Mouse (Mus musculus) midbrain, embryonic 11.5 days (tissue): ENCODE results near the gene Wrnip1. TPM values are rescaled to one million over a fixed set of nuclear protein-coding genes. Genes with fewer than 3 reads are reported as not detected.

Experiments
- ATAC-seq: fragments of 200-750 bp; cut with Nextera tagmentation; 2 replicates; pipeline ENCODE4 v1.8.0; 2017; ENCODE audit warnings: moderate TSS enrichment, moderate library complexity; ENCODE audit not compliant: low FRiP score
- DNase-seq: peaks from one replicate; pipeline ENCODE4 v3.0.0; 2015; ENCODE audit warnings: low spot score; ENCODE audit errors: missing footprints
- H3K27ac ChIP-seq: fragments of 300-500 bp; sonication (generic); 2 replicates; pipeline ENCODE4 v1.5.1; 2014; ENCODE audit warnings: low read depth, low read length
- H3K27me3 ChIP-seq: fragments of 300-500 bp; sonication (generic); 2 replicates; pipeline ENCODE4 v1.6.1; 2014; ENCODE audit warnings: mild to moderate bottlenecking, low read length, moderate library complexity, mixed read lengths; ENCODE audit not compliant: control insufficient read depth, insufficient read depth
- H3K36me3 ChIP-seq: fragments of 300-500 bp; sonication (generic); 2 replicates; pipeline ENCODE4 v1.6.1; 2014; ENCODE audit warnings: mild to moderate bottlenecking, low read length, moderate library complexity, mixed read lengths; ENCODE audit not compliant: control insufficient read depth, insufficient read depth
- H3K4me1 ChIP-seq: fragments of 300-500 bp; sonication (generic); 2 replicates; pipeline ENCODE4 v1.6.1; 2014; ENCODE audit warnings: low read length; ENCODE audit not compliant: control insufficient read depth, insufficient read depth
- H3K4me2 ChIP-seq: fragments of 300-500 bp; sonication (generic); 2 replicates; pipeline ENCODE4 v1.6.1; 2014; ENCODE audit warnings: mild to moderate bottlenecking, moderate library complexity
- H3K4me3 ChIP-seq: fragments of 300-500 bp; sonication (generic); 2 replicates; pipeline ENCODE4 v1.5.1; 2014; ENCODE audit warnings: low read depth, low read length
- H3K9ac ChIP-seq: fragments of 300-500 bp; sonication (generic); 2 replicates; pipeline ENCODE4 v1.6.1; 2014; ENCODE audit warnings: low read length
- H3K9me3 ChIP-seq: fragments of 300-500 bp; sonication (generic); 2 replicates; pipeline ENCODE4 v1.6.1; 2016; ENCODE audit warnings: low read length; ENCODE audit not compliant: control insufficient read depth
- WGBS: fragments of 180-500 bp; shearing (Covaris S2); extraction: QIAGEN DNeasy Blood & Tissue Kit; methylation state at CpG from one replicate; pipeline ENCODE4 v1.1.7; 2014; 5-methylcytosine and 5-hydroxymethylcytosine counted together
- polyA plus RNA-seq: library from polyadenylated mRNA; unstranded; fragments of >200 nt; fragmentation: Nextera tagmentation; extraction: Ambion mirVana; gene quantifications from 2 replicates; pipeline ENCODE4 v1.2.1, GENCODE M21; 2014

Gene Wrnip1
- polyA plus RNA-seq, 1 experiment from 2014 or later, result 17.2 TPM

GRCm38 (mm10) chr13:32776350-32776749 lies 25.5 kb upstream of the Wrnip1 start:
- Histone ChIP-seq H3K9me3 (no peaks in the 10 kb centered on the region), H3K27ac (no peak overlapping the region), H3K27me3 (no peaks in the 10 kb centered on the region), H3K4me2 (no peak overlapping the region), H3K9ac (no peak overlapping the region), H3K4me3 (no peak overlapping the region), H3K36me3 (no peaks in the 10 kb centered on the region), H3K4me1 (no peaks in the 10 kb centered on the region)
- WGBS, result 86% methylated on average over 10 of the region's 10 CpGs
- ATAC-seq, result no peak
- DNase-seq, result no peak

- 66% methylated on average over 3 of the region's 3 CpGs for WGBS
- Histone ChIP-seq H3K4me3 (no peak overlapping the region), H3K27ac (no peak overlapping the region), H3K27me3 (no peaks in the 10 kb centered on the region), H3K9ac (no peak overlapping the region), H3K4me2 (no peak overlapping the region), H3K4me1 (no peaks in the 10 kb centered on the region), H3K9me3 (no peaks in the 10 kb centered on the region), H3K36me3 (no peaks in the 10 kb centered on the region)
- no peak for DNase-seq
- no peak for ATAC-seq
Measured at GRCm38 (mm10) chr13:32778861-32779260, 23.0 kb upstream of the Wrnip1 start.

- no peak overlapping the region for H3K4me2 ChIP-seq
- H3K27me3 ChIP-seq, result no peaks in the 10 kb centered on the region
- ATAC-seq, result no peak
- H3K4me3 ChIP-seq, result no peak overlapping the region
- WGBS, result 70% methylated on average over 5 of the region's 5 CpGs
- DNase-seq, result no peak
- H3K36me3 ChIP-seq, result no peaks in the 10 kb centered on the region
- no peak overlapping the region for H3K9ac ChIP-seq
- no peak overlapping the region for H3K27ac ChIP-seq
- no peaks in the 10 kb centered on the region for H3K9me3 ChIP-seq
- no peaks in the 10 kb centered on the region for H3K4me1 ChIP-seq
Measured at GRCm38 (mm10) chr13:32783055-32783454, 18.8 kb upstream of the Wrnip1 start.

GRCm38 (mm10) chr13:32783816-32784215 lies 18.0 kb upstream of the Wrnip1 start, which contains the start of gene Mylk4:
Gene Mylk4, minus strand, starts transcription at chr13:32783954.
- H3K27me3 ChIP-seq, result no peaks in the 10 kb centered on the region
- no peaks in the 10 kb centered on the region for H3K4me1 ChIP-seq
- no peaks in the 10 kb centered on the region for H3K9me3 ChIP-seq
- H3K4me3 ChIP-seq, result no peak within 1 kb of the TSS
- no peak for DNase-seq
- H3K27ac ChIP-seq, result no peak within 1 kb of the TSS
- 85% methylated on average over 8 of the region's 8 CpGs for WGBS
- no peak within 1 kb of the TSS for H3K9ac ChIP-seq
- no peak within 1 kb of the TSS for H3K4me2 ChIP-seq
- H3K36me3 ChIP-seq, result no peaks in the 10 kb centered on the region
- no peak for ATAC-seq

- Histone ChIP-seq H3K27ac (no peak overlapping the region), H3K4me2 (no peak overlapping the region), H3K36me3 (no peaks in the 10 kb centered on the region), H3K27me3 (no peaks in the 10 kb centered on the region), H3K9ac (no peak overlapping the region), H3K9me3 (no peaks in the 10 kb centered on the region), H3K4me1 (no peaks in the 10 kb centered on the region), H3K4me3 (no peak overlapping the region)
- 82% methylated on average over 2 of the region's 2 CpGs for WGBS
- ATAC-seq (no peak), DNase-seq (no peak)
Measured at GRCm38 (mm10) chr13:32787584-32787983, 14.3 kb upstream of the Wrnip1 start.

GRCm38 (mm10) chr13:32789781-32790180 lies 12.1 kb upstream of the Wrnip1 start:
- no peak overlapping the region for H3K4me3 ChIP-seq
- H3K9ac ChIP-seq, result no peak overlapping the region
- H3K27me3 ChIP-seq, result no peaks in the 10 kb centered on the region
- DNase-seq (no peak), ATAC-seq (no peak)
- WGBS, result 79% methylated on average over 4 of the region's 4 CpGs
- no peaks in the 10 kb centered on the region for H3K36me3 ChIP-seq
- H3K9me3 ChIP-seq, result no peaks in the 10 kb centered on the region
- no peak overlapping the region for H3K27ac ChIP-seq
- no peaks in the 10 kb centered on the region for H3K4me1 ChIP-seq
- H3K4me2 ChIP-seq, result no peak overlapping the region

GRCm38 (mm10) chr13:32794619-32795018 lies 7.2 kb upstream of the Wrnip1 start:
- no peak for ATAC-seq
- Histone ChIP-seq H3K4me1 (no peaks in the 10 kb centered on the region), H3K9ac (no peak overlapping the region), H3K4me3 (no peak overlapping the region), H3K9me3 (no peaks in the 10 kb centered on the region), H3K27me3 (no peaks in the 10 kb centered on the region), H3K36me3 (no peaks in the 10 kb centered on the region), H3K27ac (no peak overlapping the region), H3K4me2 (no peak overlapping the region)
- 70% methylated on average over 2 of the region's 2 CpGs for WGBS
- no peak for DNase-seq

- Histone ChIP-seq H3K4me1 (no peaks in the 10 kb centered on the region), H3K9me3 (no peaks in the 10 kb centered on the region), H3K4me3 (no peak overlapping the region), H3K36me3 (no peaks in the 10 kb centered on the region), H3K4me2 (no peak overlapping the region), H3K27me3 (no peaks in the 10 kb centered on the region), H3K27ac (no peak overlapping the region), H3K9ac (no peak overlapping the region)
- ATAC-seq, result no peak
- no peak for DNase-seq
- WGBS, result 85% methylated on average over 5 of the region's 5 CpGs
Measured at GRCm38 (mm10) chr13:32795166-32795565, 6.7 kb upstream of the Wrnip1 start.

- no peak overlapping the region for H3K27ac ChIP-seq
- H3K9me3 ChIP-seq, result no peaks in the 10 kb centered on the region
- H3K36me3 ChIP-seq, result no peaks in the 10 kb centered on the region
- WGBS, result 76% methylated on average over 1 of the region's 1 CpGs
- no peaks in the 10 kb centered on the region for H3K27me3 ChIP-seq
- H3K9ac ChIP-seq, result no peak overlapping the region
- no peak overlapping the region for H3K4me3 ChIP-seq
- ATAC-seq (no peak), DNase-seq (no peak)
- H3K4me1 ChIP-seq, result no peaks in the 10 kb centered on the region
- H3K4me2 ChIP-seq, result no peak overlapping the region
Measured at GRCm38 (mm10) chr13:32797085-32797484, 4.8 kb upstream of the Wrnip1 start.

- H3K4me3 ChIP-seq, result no peak overlapping the region
- 71% methylated on average over 2 of the region's 2 CpGs for WGBS
- H3K9me3 ChIP-seq, result no peaks in the 10 kb centered on the region
- no peak overlapping the region for H3K27ac ChIP-seq
- peaks cover 11% of the 10 kb centered on the region for H3K4me1 ChIP-seq
- DNase-seq (no peak), ATAC-seq (no peak)
- no peaks in the 10 kb centered on the region for H3K27me3 ChIP-seq
- no peak overlapping the region for H3K4me2 ChIP-seq
- no peak overlapping the region for H3K9ac ChIP-seq
- H3K36me3 ChIP-seq, result no peaks in the 10 kb centered on the region
Measured at GRCm38 (mm10) chr13:32799131-32799530, 2.7 kb upstream of the Wrnip1 start.
